Mouse (Mus musculus): ENCODE data around the gene Usf2. TPM values are rescaled to one million over a fixed set of nuclear protein-coding genes. Genes with fewer than 3 reads are reported as not detected.

Gene Usf2
- 28.6 and 29.6 TPM in 2 replicates for polyA plus RNA-seq (2015; fragmentation: Nextera tagmentation; extraction: Ambion mirVana)

GRCm38 (mm10) chr7:30956756-30957366 lies at the start of gene Usf2:
Gene Usf2 (minus strand): TSS chr7:30956803.
- ATAC-seq = peak; percentile 58
- Histone ChIP-seq H3K4me2 (ENCODE audit: low read length) (peak within 1 kb of the TSS; percentile 94), H3K9ac (ENCODE audit: low read depth, low read length) (peak within 1 kb of the TSS; percentile 99), H3K36me3 (ENCODE audit: control insufficient read depth, insufficient read depth, low read length) (peaks cover 22% of the 10 kb centered on the region), H3K4me1 (ENCODE audit: control insufficient read depth, insufficient read depth, low read length) (peaks cover 24% of the 10 kb centered on the region), H3K4me3 (ENCODE audit: low read depth, low read length) (peak within 1 kb of the TSS; percentile 90), H3K9me3 (replicated peaks; ENCODE audit: control insufficient read depth, low read length, poor library complexity, severe bottlenecking) (no peaks in the 10 kb centered on the region), H3K27me3 (ENCODE audit: control insufficient read depth, insufficient read depth, low read depth, low read length) (no peaks in the 10 kb centered on the region), H3K27ac (ENCODE audit: low read length) (peak within 1 kb of the TSS; percentile 99)
- under 1% methylated on average over 36 of the region's 82 CpGs for WGBS

GRCm38 (mm10) chr7:31002650-31003049 lies 46.0 kb upstream of the Usf2 start:
- H3K27me3 ChIP-seq (ENCODE audit: control insufficient read depth, insufficient read depth, low read depth, low read length) = no peaks in the 10 kb centered on the region
- 87% methylated on average over 8 of the region's 8 CpGs for WGBS
- ATAC-seq = no peak
- H3K9ac ChIP-seq (ENCODE audit: low read depth, low read length) = no peak overlapping the region
- no peaks in the 10 kb centered on the region for H3K36me3 ChIP-seq (ENCODE audit: control insufficient read depth, insufficient read depth, low read length)
- H3K4me3 ChIP-seq (ENCODE audit: low read depth, low read length) = no peak overlapping the region
- H3K4me1 ChIP-seq (ENCODE audit: control insufficient read depth, insufficient read depth, low read length) = no peaks in the 10 kb centered on the region
- H3K27ac ChIP-seq (ENCODE audit: low read length) = no peak overlapping the region
- H3K4me2 ChIP-seq (ENCODE audit: low read length) = no peak overlapping the region
- no peaks in the 10 kb centered on the region for H3K9me3 ChIP-seq (replicated peaks; ENCODE audit: control insufficient read depth, low read length, poor library complexity, severe bottlenecking)

- Histone ChIP-seq H3K4me3 (ENCODE audit: low read depth, low read length) (no peak overlapping the region), H3K4me2 (ENCODE audit: low read length) (no peak overlapping the region), H3K36me3 (ENCODE audit: control insufficient read depth, insufficient read depth, low read length) (no peaks in the 10 kb centered on the region), H3K9ac (ENCODE audit: low read depth, low read length) (no peak overlapping the region), H3K9me3 (replicated peaks; ENCODE audit: control insufficient read depth, low read length, poor library complexity, severe bottlenecking) (no peaks in the 10 kb centered on the region; the same call in 1 of the 2 replicates), H3K4me1 (ENCODE audit: control insufficient read depth, insufficient read depth, low read length) (no peaks in the 10 kb centered on the region), H3K27ac (ENCODE audit: low read length) (no peak overlapping the region), H3K27me3 (ENCODE audit: control insufficient read depth, insufficient read depth, low read depth, low read length) (no peaks in the 10 kb centered on the region)
- 44% methylated on average over 7 of the region's 7 CpGs for WGBS
- no peak for ATAC-seq
Observed at GRCm38 (mm10) chr7:31000505-31001020, 44.0 kb upstream of the Usf2 start.

- no peaks in the 10 kb centered on the region for H3K27me3 ChIP-seq (ENCODE audit: control insufficient read depth, insufficient read depth, low read depth, low read length)
- no peaks in the 10 kb centered on the region for H3K36me3 ChIP-seq (ENCODE audit: control insufficient read depth, insufficient read depth, low read length)
- no peak overlapping the region for H3K4me2 ChIP-seq (ENCODE audit: low read length)
- ATAC-seq = no peak
- H3K9me3 ChIP-seq (replicated peaks; ENCODE audit: control insufficient read depth, low read length, poor library complexity, severe bottlenecking) = no peaks in the 10 kb centered on the region; the same call in 1 of the 2 replicates
- H3K27ac ChIP-seq (ENCODE audit: low read length) = no peak overlapping the region
- H3K4me3 ChIP-seq (ENCODE audit: low read depth, low read length) = no peak overlapping the region
- no peaks in the 10 kb centered on the region for H3K4me1 ChIP-seq (ENCODE audit: control insufficient read depth, insufficient read depth, low read length)
- no peak overlapping the region for H3K9ac ChIP-seq (ENCODE audit: low read depth, low read length)
- WGBS = 94% methylated on average over 2 of the region's 2 CpGs
Observed at GRCm38 (mm10) chr7:30996491-30996890, 39.9 kb upstream of the Usf2 start.

- H3K9ac ChIP-seq (ENCODE audit: low read depth, low read length) = no peak overlapping the region
- no peaks in the 10 kb centered on the region; the same call in 1 of the 2 replicates for H3K9me3 ChIP-seq (replicated peaks; ENCODE audit: control insufficient read depth, low read length, poor library complexity, severe bottlenecking)
- no peak overlapping the region for H3K4me2 ChIP-seq (ENCODE audit: low read length)
- H3K4me3 ChIP-seq (ENCODE audit: low read depth, low read length) = no peak overlapping the region
- H3K27me3 ChIP-seq (ENCODE audit: control insufficient read depth, insufficient read depth, low read depth, low read length) = no peaks in the 10 kb centered on the region
- no peak overlapping the region for H3K27ac ChIP-seq (ENCODE audit: low read length)
- ATAC-seq = no peak
- no peaks in the 10 kb centered on the region for H3K4me1 ChIP-seq (ENCODE audit: control insufficient read depth, insufficient read depth, low read length)
- WGBS = 73% methylated on average over 5 of the region's 5 CpGs
- H3K36me3 ChIP-seq (ENCODE audit: control insufficient read depth, insufficient read depth, low read length) = no peaks in the 10 kb centered on the region
Observed at GRCm38 (mm10) chr7:30993986-30994385, 37.4 kb upstream of the Usf2 start.

GRCm38 (mm10) chr7:30992148-30992547 lies 35.5 kb upstream of the Usf2 start:
- Histone ChIP-seq H3K27ac (ENCODE audit: low read length) (no peak overlapping the region), H3K9ac (ENCODE audit: low read depth, low read length) (no peak overlapping the region), H3K36me3 (ENCODE audit: control insufficient read depth, insufficient read depth, low read length) (no peaks in the 10 kb centered on the region), H3K4me2 (ENCODE audit: low read length) (no peak overlapping the region), H3K4me1 (ENCODE audit: control insufficient read depth, insufficient read depth, low read length) (no peaks in the 10 kb centered on the region), H3K4me3 (ENCODE audit: low read depth, low read length) (no peak overlapping the region), H3K27me3 (ENCODE audit: control insufficient read depth, insufficient read depth, low read depth, low read length) (no peaks in the 10 kb centered on the region), H3K9me3 (replicated peaks; ENCODE audit: control insufficient read depth, low read length, poor library complexity, severe bottlenecking) (no peaks in the 10 kb centered on the region; the same call in 1 of the 2 replicates)
- no peak for ATAC-seq
- WGBS = 93% methylated on average over 5 of the region's 5 CpGs

- Histone ChIP-seq H3K4me3 (ENCODE audit: low read depth, low read length) (no peak overlapping the region), H3K9me3 (replicated peaks; ENCODE audit: control insufficient read depth, low read length, poor library complexity, severe bottlenecking) (no peaks in the 10 kb centered on the region), H3K36me3 (ENCODE audit: control insufficient read depth, insufficient read depth, low read length) (no peaks in the 10 kb centered on the region), H3K4me2 (ENCODE audit: low read length) (no peak overlapping the region), H3K4me1 (ENCODE audit: control insufficient read depth, insufficient read depth, low read length) (no peaks in the 10 kb centered on the region), H3K27me3 (ENCODE audit: control insufficient read depth, insufficient read depth, low read depth, low read length) (no peaks in the 10 kb centered on the region), H3K9ac (ENCODE audit: low read depth, low read length) (no peak overlapping the region), H3K27ac (ENCODE audit: low read length) (no peak overlapping the region)
- WGBS = 85% methylated on average over 4 of the region's 4 CpGs
- no peak for ATAC-seq
Observed at GRCm38 (mm10) chr7:30988519-30989162, 32.0 kb upstream of the Usf2 start.

- Histone ChIP-seq H3K9ac (ENCODE audit: low read depth, low read length) (no peak overlapping the region), H3K36me3 (ENCODE audit: control insufficient read depth, insufficient read depth, low read length) (no peaks in the 10 kb centered on the region), H3K27ac (ENCODE audit: low read length) (no peak overlapping the region), H3K9me3 (replicated peaks; ENCODE audit: control insufficient read depth, low read length, poor library complexity, severe bottlenecking) (no peaks in the 10 kb centered on the region), H3K27me3 (ENCODE audit: control insufficient read depth, insufficient read depth, low read depth, low read length) (no peaks in the 10 kb centered on the region), H3K4me1 (ENCODE audit: control insufficient read depth, insufficient read depth, low read length) (no peaks in the 10 kb centered on the region), H3K4me2 (ENCODE audit: low read length) (no peak overlapping the region), H3K4me3 (ENCODE audit: low read depth, low read length) (no peak overlapping the region)
- 83% methylated on average over 9 of the region's 9 CpGs for WGBS
- no peak for ATAC-seq
Observed at GRCm38 (mm10) chr7:30985357-30985756, 28.8 kb upstream of the Usf2 start.

- H3K27me3 ChIP-seq (ENCODE audit: control insufficient read depth, insufficient read depth, low read depth, low read length) = no peaks in the 10 kb centered on the region
- no peaks in the 10 kb centered on the region for H3K4me1 ChIP-seq (ENCODE audit: control insufficient read depth, insufficient read depth, low read length)
- no peak overlapping the region for H3K4me2 ChIP-seq (ENCODE audit: low read length)
- H3K36me3 ChIP-seq (ENCODE audit: control insufficient read depth, insufficient read depth, low read length) = no peaks in the 10 kb centered on the region
- H3K9ac ChIP-seq (ENCODE audit: low read depth, low read length) = no peak overlapping the region
- no peak overlapping the region for H3K4me3 ChIP-seq (ENCODE audit: low read depth, low read length)
- H3K9me3 ChIP-seq (replicated peaks; ENCODE audit: control insufficient read depth, low read length, poor library complexity, severe bottlenecking) = no peaks in the 10 kb centered on the region
- WGBS = 94% methylated on average over 4 of the region's 4 CpGs
- no peak overlapping the region for H3K27ac ChIP-seq (ENCODE audit: low read length)
- no peak for ATAC-seq
Observed at GRCm38 (mm10) chr7:30981703-30982102, 25.1 kb upstream of the Usf2 start.
